Mouse (Mus musculus): ENCODE data around the gene Kcne2.

DNA sequence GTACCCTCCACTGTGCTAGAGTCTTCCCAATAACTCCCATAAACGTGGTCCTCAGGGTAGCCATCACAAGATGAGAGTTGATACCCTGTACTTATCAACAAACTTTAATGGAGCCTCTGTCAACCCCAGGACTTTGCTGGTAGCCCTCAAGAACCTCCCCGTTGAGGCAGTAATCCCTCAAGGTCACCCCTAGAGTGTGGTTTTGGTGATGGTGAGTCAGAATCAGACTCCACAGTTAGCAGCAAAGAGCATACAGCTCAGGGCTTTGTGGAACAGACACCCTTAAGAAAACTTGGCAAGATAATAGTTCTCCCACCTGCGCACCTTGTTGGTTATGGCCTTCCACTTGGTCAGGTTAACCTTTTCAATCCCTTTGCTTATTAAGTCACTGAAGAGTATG lies 28.2 kb downstream of the Kcne2 start:
- TF ChIP-seq POLR2A (IDR thresholded peaks at IDR 0.05; ENCODE audit: low read depth, low read length) (no peak), CTCF (IDR thresholded peaks at IDR 0.05; ENCODE audit: extremely low read depth, insufficient read depth, insufficient read length, insufficient replicate concordance) (no peak)

Measured in spleen, adult 2 months (tissue).